Mouse (Mus musculus) spleen, embryonic (tissue): ENCODE data around the gene Mbd3l1.

Experiments
- CTCF ChIA-PET: fragments of 350-600 bp; sonication (Branson Sonifier 250); formaldehyde crosslinking; loops from one replicate; lab custom pipeline; 2022; lab: Charles Lee

Gene Mbd3l1

DNA sequence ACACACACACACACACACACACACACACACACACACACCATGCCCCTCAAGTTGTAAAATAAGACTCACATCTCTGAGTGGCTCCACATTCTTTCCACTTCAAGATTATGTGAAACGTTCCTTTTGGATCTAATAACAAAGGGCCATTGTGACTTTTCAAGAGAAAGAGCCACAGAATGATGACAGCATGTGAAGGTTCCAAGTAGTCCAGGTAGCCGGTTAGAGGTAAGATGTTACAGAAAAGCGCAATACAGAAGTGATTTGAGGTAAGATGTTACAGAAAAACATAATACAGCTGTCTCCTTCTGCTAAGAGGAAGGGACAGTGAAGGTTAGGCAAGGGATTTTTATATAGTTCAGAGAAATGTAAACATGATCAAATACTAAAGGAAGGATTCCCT, at the start of gene Mbd3l1, which contains the start of gene Zfp558:
Mbd3l1 (plus strand) TSS at position 192 of the 400 bp plus-strand sequence.
Zfp558 (minus strand) TSS at position 101 of the 400 bp plus-strand sequence.
- CTCF ChIA-PET = interaction anchor here (0.7 kb wide), 1 partner anchor 22 kb away, joined by 5 read pairs; no protein-coding TSS in a partner anchor

DNA sequence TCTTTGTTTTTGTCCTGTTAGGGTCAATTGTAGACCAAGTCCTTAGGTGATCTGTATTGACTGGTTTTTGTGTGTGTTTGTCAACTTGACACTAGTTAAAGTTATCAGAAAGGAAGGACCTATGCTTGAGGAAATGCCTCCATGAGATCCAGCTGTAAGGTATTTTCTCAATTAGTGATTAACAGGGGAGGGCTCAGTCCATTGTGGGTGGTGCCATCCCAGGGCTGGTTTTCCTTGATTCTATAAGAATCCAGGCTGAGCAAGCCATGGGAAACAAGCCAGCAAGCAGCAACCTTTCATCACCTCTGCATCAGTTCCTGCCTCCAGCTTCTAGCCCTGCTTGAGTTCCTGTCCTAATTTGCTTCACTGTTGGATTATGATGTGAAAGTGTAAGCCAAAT, 47.8 kb upstream of the Mbd3l1 start, which contains the start of gene Mbd3l2:
Mbd3l2 (plus strand) TSS at position 301 of the 400 bp plus-strand sequence.
- CTCF ChIA-PET = no interaction called here

DNA sequence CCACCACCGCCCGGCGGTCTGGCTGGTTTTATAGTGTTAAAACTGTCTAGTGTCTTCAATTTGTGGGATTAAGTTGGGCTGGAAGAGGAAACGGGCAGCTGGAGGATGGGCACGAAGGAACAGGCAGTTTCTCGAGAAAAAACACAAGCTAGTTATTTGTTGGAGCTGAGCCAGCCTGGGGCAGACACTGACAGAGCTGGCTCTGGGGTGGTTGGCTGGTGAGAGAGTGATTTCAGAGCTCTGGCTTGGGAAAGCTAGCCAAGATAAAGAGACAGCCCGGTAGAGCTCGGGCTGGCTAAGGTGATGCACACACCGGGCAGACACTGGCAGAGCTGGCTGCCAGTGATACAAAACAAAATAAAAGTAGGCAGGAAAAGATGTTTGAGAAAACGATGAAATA, 46.5 kb upstream of the Mbd3l1 start:
- CTCF ChIA-PET = no interaction called here

DNA sequence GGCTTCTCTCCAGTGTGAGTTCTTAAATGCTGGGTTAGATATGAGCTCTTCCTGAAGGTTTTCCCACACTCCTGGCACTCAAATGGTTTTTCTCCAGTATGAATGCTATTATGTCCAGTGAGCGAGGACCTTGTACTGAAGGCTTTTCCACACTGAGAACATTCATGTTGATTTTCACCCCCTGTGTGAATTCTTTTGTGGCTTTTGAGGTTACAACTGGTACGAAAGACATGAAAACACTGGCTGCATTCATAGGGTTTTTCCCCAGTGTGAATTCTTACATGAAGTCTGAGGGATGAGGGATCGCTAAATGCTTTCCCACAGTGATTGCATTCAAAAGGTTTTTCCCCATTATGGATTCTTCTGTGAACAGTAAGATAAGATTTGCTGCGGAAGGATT, 21.6 kb upstream of the Mbd3l1 start:
- CTCF ChIA-PET = no interaction called here

DNA sequence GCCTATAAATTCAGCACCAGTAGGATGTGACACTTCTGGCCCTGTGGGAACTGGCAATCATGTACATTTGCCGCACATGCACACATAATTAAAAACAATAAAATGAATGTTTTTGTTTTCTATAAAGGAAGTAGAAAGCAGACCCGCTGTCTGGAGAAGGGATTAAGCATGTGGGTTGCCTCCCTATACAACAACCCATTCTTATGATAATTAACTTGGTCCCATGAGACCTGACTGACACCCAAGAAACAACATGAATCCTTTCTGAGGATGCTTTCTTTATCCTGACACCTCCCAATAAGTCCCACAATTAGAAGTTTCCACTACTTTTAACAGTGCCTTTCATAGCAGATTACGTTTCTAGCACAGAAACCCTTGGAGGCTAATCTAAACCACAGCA, 10.8 kb upstream of the Mbd3l1 start:
- CTCF ChIA-PET = no interaction called here

DNA sequence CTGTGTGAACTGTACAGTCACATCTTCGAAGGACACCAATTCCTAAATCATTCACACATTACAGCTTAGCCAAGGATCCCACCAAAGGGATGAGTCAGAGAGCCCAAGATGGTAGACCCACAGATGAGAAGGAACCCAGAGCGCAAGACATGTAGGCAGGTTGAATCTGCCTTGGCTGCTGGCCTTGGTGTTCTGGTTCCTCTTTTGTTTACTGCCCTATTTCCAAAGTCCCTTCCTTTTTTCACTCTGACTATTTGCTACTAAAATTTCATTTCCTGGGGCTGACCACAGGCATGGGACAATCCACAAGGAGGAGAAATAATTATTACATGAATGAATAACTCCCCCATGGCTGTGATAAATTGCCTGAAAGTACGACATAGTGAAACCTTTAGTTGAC, 10.2 kb upstream of the Mbd3l1 start:
- CTCF ChIA-PET = interaction anchor here (0.6 kb wide), 1 partner anchor 35 kb away, joined by 3 read pairs; no protein-coding TSS in a partner anchor

DNA sequence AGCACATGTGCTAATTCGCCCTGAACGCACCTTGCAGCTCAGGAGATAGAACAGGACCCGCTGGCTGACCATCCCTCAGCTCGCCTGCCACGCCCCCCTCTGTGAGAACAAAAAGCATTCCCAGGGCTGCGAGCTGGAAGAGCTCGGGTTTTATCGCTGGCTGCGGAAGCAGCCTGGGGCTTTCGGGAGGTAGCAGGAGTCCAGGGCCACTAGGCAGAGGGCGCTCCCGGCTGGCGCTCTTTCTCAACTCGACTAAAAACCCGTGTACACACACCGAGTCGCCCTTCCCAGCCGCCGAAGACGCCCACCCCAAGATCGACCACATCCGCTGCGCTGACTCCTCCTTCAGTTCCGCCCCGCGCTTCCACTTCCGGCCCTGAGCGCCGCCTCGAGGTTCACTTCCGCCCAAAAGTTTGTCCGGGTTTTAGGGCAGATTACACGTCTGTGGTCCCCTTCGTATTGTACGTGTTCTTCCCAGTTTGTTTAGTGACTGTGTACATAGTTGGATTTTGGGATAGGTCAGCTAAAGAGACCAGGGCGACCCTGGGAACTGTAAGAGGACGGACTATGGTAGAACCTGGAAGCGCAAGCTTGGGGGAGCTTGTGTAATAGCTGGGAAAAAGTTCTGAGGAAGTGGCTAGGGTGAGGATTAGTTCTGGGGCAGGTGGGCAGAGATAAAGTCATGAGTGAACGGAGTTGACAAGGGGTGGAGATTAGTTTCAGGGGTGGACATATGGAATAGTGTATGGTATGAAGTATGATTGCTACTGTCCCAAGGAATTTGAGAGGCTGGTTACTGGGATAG, 4.6 kb upstream of the Mbd3l1 start:
- CTCF ChIA-PET = no interaction called here

DNA sequence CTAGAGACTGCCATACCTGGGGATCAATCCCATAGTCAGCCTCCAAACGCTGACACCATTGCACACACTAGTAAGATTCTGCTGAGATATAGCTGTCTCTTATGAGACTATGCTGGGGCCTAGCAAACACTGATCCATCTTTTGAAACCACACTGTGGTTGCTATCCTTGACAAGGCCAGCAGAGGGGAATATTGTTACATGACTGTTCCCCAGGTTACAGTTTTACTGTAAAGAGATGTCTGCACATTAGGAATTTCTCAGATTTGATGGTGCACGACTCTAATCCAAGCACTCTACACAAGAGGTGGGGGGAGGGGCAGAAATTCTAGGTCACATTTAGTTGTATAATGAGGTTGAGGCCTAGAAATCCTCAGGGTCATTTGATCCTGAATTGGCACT, 29.9 kb downstream of the Mbd3l1 start:
- CTCF ChIA-PET = no interaction called here
